Mouse (Mus musculus): ENCODE data around the gene Slc25a42.

DNA sequence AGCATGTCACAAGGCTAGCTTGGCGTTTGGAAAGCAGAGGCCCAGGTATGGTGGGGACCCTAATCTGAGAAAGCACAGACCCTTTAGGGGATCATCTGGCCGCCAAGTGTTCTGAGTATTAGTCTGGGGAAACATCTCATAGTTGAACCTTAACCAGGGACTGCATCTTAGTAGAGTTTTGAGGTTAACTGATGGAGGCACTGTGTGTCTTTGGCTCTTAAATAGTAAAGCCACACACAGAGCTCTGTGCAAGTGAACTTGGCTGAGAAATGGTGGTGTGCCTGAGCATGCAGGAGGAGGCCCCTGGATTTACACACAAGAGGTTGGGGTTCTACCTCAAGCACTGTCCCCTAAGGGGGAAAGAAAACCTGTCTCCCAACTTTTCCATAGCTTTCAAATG, 33.9 kb downstream of the Slc25a42 start:
- no peak for TF ChIP-seq CTCF (conservative IDR thresholded peaks at IDR 0.05 in 1 of 2, IDR thresholded peaks at IDR 0.05 in 1 of 2; ENCODE audit: low read depth in 2 of 2, low read length in 2 of 2)
- no peak for TF ChIP-seq CHD1 (IDR thresholded peaks at IDR 0.05; ENCODE audit: low read depth, low read length)
- TF ChIP-seq UBTF (IDR thresholded peaks at IDR 0.05; ENCODE audit: low read depth, low read length) = no peak
- no peak for TF ChIP-seq POLR2A (IDR thresholded peaks at IDR 0.05; ENCODE audit: low read depth, low read length)
- no peak for TF ChIP-seq TCF12 (IDR thresholded peaks at IDR 0.05; ENCODE audit: low read depth, low read length)
- no peak for TF ChIP-seq RCOR1 (conservative IDR thresholded peaks at IDR 0.05; ENCODE audit: low read depth, low read length)
- no peak for TF ChIP-seq KAT2A (IDR thresholded peaks at IDR 0.05; ENCODE audit: insufficient replicate concordance, low read length)
- no peak for TF ChIP-seq E2F4 (IDR thresholded peaks at IDR 0.05; ENCODE audit: insufficient replicate concordance, low read depth, low read length)
- TF ChIP-seq HCFC1 (IDR thresholded peaks at IDR 0.05; ENCODE audit: low read depth, low read length) = no peak
- no peak for TF ChIP-seq MXI1 (IDR thresholded peaks at IDR 0.05; ENCODE audit: low read depth, low read length)
- TF ChIP-seq ZKSCAN1 (IDR thresholded peaks at IDR 0.05; ENCODE audit: borderline replicate concordance, low read depth, low read length) = no peak
- no peak for TF ChIP-seq MEF2A (IDR thresholded peaks at IDR 0.05; ENCODE audit: borderline replicate concordance, low read depth, low read length)
- no peak for TF ChIP-seq CHD2 (IDR thresholded peaks at IDR 0.05; ENCODE audit: low read length)
- TF ChIP-seq JUND (conservative IDR thresholded peaks at IDR 0.05; ENCODE audit: low read depth, low read length) = no peak

All from CH12.LX (cell line).